Mouse (Mus musculus) fat pad, adult 2 months (tissue): ENCODE results near the gene Dok4.
"Not testable (repeated sequence)": the region's sequence is repeated elsewhere in the genome, so short reads cannot be mapped to it uniquely, and the experiment has no call there.

Experiments used
- DNase-seq: peaks from one replicate; pipeline ENCODE4 v3.0.0-alpha.2; 2011; ENCODE audit warnings: low read depth, low spot score; ENCODE audit errors: extremely low read depth

Dok4 gene

GRCm38 (mm10) chr8:94854761-94855160, 21.4 kb downstream of the Dok4 start:
- DNase-seq, result not testable (repeated sequence)

- DNase-seq, result no peak
Observed at GRCm38 (mm10) chr8:94850049-94850448, 26.1 kb downstream of the Dok4 start.

GRCm38 (mm10) chr8:94841183-94841582, 34.9 kb downstream of the Dok4 start:
- no peak for DNase-seq

- DNase-seq, result no peak
Observed at GRCm38 (mm10) chr8:94838600-94838999, 37.5 kb downstream of the Dok4 start.

- DNase-seq, result no peak
Observed at GRCm38 (mm10) chr8:94837662-94838574, 38.2 kb downstream of the Dok4 start, which contains the start of the genes Coq9 and Ciapin1. TSS of gene Coq9 (plus strand) at chr8:94838321. TSS of gene Ciapin1 (minus strand) at chr8:94838358.

GRCm38 (mm10) chr8:94836456-94837240, 39.5 kb downstream of the Dok4 start:
- DNase-seq, result no peak

- DNase-seq, result not testable (repeated sequence)
Observed at GRCm38 (mm10) chr8:94835751-94836150, 40.4 kb downstream of the Dok4 start.

GRCm38 (mm10) chr8:94833901-94834405, 42.2 kb downstream of the Dok4 start:
- DNase-seq, result not testable (repeated sequence)

- no peak for DNase-seq
Observed at GRCm38 (mm10) chr8:94828284-94828683, 47.8 kb downstream of the Dok4 start.

GRCm38 (mm10) chr8:94826210-94826609, 49.9 kb downstream of the Dok4 start:
- DNase-seq, result no peak

GRCm38 (mm10) chr8:94825170-94825569, 51.0 kb downstream of the Dok4 start:
- no peak for DNase-seq

GRCm38 (mm10) chr8:94822637-94823560, 53.2 kb downstream of the Dok4 start:
- DNase-seq, result peak; percentile 65

- no peak for DNase-seq
Observed at GRCm38 (mm10) chr8:94821381-94821780, 54.7 kb downstream of the Dok4 start.

- DNase-seq, result peak; percentile 68
Observed at GRCm38 (mm10) chr8:94820553-94820952, 55.6 kb downstream of the Dok4 start.

GRCm38 (mm10) chr8:94819671-94820179, 56.4 kb downstream of the Dok4 start:
- no peak for DNase-seq

GRCm38 (mm10) chr8:94817933-94818332, 58.2 kb downstream of the Dok4 start:
- DNase-seq, result no peak

GRCm38 (mm10) chr8:94814556-94814955, 61.6 kb downstream of the Dok4 start:
- no peak for DNase-seq
